Mouse (Mus musculus) midbrain, embryonic 14.5 days (tissue): ENCODE measurements at regions not wholly inside any gene's neighbourhood (a gene's known extent, or its start where the extent isn't known, plus 50 kb on each side); places are given as distances from the start of the nearest gene placed in this dataset.

Experiments used
- ATAC-seq: fragments of 200-750 bp; cut with Nextera tagmentation; 2 replicates; pipeline ENCODE4 v1.8.0; 2017; ENCODE audit warnings: moderate number of reproducible peaks, moderate library complexity; ENCODE audit not compliant: low FRiP score, low TSS enrichment
- DNase-seq: peaks from one replicate; pipeline ENCODE4 v3.0.0-alpha.2; 2015
- H3K27ac ChIP-seq: fragments of 300-500 bp; sonication (generic); replicated peaks from 2 replicates; pipeline ENCODE4 v1.5.1; 2014; ENCODE audit warnings: mild to moderate bottlenecking, low read depth, low read length, moderate library complexity
- H3K27me3 ChIP-seq: fragments of 300-500 bp; sonication (generic); 2 replicates; pipeline ENCODE4 v1.6.1; 2014; ENCODE audit warnings: low read length, control low read depth, mixed read lengths; ENCODE audit not compliant: control insufficient read depth, insufficient read depth
- H3K36me3 ChIP-seq: fragments of 300-500 bp; sonication (generic); 2 replicates; pipeline ENCODE4 v1.6.1; 2014; ENCODE audit warnings: low read length, control low read depth; ENCODE audit not compliant: control insufficient read depth, insufficient read depth
- H3K4me1 ChIP-seq: fragments of 300-500 bp; sonication (generic); 2 replicates; pipeline ENCODE4 v1.6.1; 2014; ENCODE audit warnings: mild to moderate bottlenecking, antibody characterized with exemption, low read length, control low read depth; ENCODE audit not compliant: control insufficient read depth, insufficient read depth
- H3K4me2 ChIP-seq: fragments of 300-500 bp; sonication (generic); 2 replicates; pipeline ENCODE4 v1.6.1; 2014; ENCODE audit warnings: mild to moderate bottlenecking, low read length, moderate library complexity
- H3K4me3 ChIP-seq: fragments of 300-500 bp; sonication (generic); replicated peaks from 2 replicates; pipeline ENCODE4 v1.5.1; 2014; ENCODE audit warnings: low read depth, low read length
- H3K9ac ChIP-seq: fragments of 300-500 bp; sonication (generic); replicated peaks from 2 replicates; pipeline ENCODE4 v1.6.1; 2014; ENCODE audit warnings: mild to moderate bottlenecking, low read length, moderate library complexity
- H3K9me3 ChIP-seq: fragments of 300-500 bp; sonication (generic); 2 replicates; pipeline ENCODE4 v1.6.1; 2016; ENCODE audit warnings: low read length, control low read depth, mixed read lengths; ENCODE audit not compliant: control insufficient read depth
- WGBS: fragments of 180-500 bp; shearing (Covaris S2); extraction: QIAGEN DNeasy Blood & Tissue Kit; methylation state at CpG from one replicate; pipeline ENCODE4 v1.1.7; 2014; 5-methylcytosine and 5-hydroxymethylcytosine counted together

DNA sequence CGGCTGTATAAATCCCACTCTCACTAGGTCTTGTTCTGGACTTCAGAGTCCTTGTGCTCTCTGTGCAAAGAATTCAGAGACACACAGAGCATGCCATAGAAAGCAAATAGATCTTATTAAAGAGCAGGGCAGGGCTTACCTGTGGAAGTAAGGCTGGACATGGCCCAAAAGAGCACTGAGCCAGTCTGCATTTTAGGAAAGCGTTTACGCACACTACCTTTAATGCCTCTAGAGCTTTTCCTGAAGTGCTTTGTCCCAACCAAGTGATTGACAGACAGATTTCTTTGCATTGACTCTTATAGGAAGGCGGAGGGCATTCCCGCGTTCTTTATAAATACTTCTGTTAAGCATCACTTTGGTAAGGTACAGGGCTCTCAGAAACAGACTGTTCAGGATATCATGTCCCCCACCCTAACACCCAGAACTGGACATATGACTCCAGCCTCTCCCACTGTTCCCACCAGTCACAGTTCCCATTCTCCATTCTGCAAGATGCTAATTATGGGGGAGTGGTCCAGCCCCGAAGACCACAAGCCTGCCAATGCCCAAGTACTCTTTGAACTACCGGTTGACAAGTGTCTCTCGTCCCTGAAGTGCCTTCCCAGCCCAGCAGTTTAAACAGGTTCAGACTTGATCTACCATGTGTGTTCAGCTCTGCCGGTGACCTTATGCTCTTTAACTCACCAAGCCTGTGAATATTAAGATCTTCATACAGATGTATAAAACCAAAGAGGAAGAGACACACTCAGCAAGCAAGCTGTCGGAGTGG lies 369.7 kb downstream of the Etnk1 start:
- H3K4me3 ChIP-seq, result no peak overlapping the region
- H3K36me3 ChIP-seq, result no peaks in the 10 kb centered on the region
- H3K9ac ChIP-seq, result no peak overlapping the region
- ATAC-seq (no peak), DNase-seq (no peak)
- H3K27ac ChIP-seq, result no peak overlapping the region
- 88% methylated on average over 11 of the region's 11 CpGs for WGBS
- H3K9me3 ChIP-seq, result no peaks in the 10 kb centered on the region
- no peaks in the 10 kb centered on the region for H3K27me3 ChIP-seq
- H3K4me2 ChIP-seq, result no peak overlapping the region
- no peaks in the 10 kb centered on the region for H3K4me1 ChIP-seq

DNA sequence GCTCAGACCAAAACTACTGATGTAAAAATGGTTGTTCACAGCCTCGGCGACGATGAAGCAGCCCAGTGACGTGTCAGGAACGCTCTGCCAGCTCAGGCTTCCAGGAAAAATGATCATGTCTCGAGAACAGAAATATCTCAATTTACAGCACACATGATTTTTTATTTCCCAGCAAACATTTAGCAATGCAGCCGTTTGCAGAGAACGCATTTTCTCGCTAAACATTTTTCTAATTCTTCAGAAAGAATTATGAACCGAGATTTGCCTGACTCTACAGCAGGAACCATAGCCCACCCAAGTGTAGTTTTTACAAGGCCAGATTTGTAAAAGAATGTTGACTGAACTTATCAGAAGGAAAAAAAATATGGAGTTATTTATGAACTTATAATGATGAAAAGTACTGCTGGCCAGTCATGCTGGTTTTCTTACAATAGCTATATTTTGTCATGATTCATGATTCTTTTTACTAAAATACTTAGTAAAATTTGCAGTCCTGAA lies 380.4 kb downstream of the Etnk1 start:
- DNase-seq, result no peak
- 92% methylated on average over 10 of the region's 10 CpGs for WGBS
- Histone ChIP-seq H3K4me3 (no peak overlapping the region), H3K27ac (no peak overlapping the region), H3K9ac (no peak overlapping the region), H3K9me3 (no peaks in the 10 kb centered on the region), H3K36me3 (no peaks in the 10 kb centered on the region), H3K4me1 (no peaks in the 10 kb centered on the region), H3K27me3 (no peaks in the 10 kb centered on the region), H3K4me2 (no peak overlapping the region)
- ATAC-seq, result no peak

DNA sequence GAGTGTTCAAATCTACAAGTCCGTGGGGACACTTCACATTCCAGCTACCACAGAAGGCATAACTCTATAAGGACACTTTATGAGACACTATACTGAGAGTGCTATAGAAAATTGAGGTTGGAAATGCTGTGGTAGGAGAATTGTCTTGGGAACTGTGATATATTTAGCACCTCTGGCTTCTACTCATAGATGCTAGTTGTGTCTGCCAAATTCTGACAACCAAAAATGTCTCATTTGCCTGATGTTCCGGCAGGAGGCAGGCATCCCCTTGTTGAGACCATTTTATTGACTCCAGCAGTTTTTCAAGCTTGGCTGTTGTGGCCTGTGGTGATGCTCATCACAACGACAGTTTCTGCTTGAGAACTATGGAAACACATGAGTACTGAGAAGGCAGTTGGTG lies 387.9 kb downstream of the Etnk1 start:
- Histone ChIP-seq H3K27me3 (no peaks in the 10 kb centered on the region), H3K4me2 (no peak overlapping the region), H3K27ac (no peak overlapping the region), H3K9me3 (no peaks in the 10 kb centered on the region), H3K4me1 (no peaks in the 10 kb centered on the region), H3K36me3 (no peaks in the 10 kb centered on the region), H3K9ac (no peak overlapping the region), H3K4me3 (no peak overlapping the region)
- DNase-seq (no peak), ATAC-seq (no peak)
- WGBS, result 88% methylated on average over 3 of the region's 3 CpGs

DNA sequence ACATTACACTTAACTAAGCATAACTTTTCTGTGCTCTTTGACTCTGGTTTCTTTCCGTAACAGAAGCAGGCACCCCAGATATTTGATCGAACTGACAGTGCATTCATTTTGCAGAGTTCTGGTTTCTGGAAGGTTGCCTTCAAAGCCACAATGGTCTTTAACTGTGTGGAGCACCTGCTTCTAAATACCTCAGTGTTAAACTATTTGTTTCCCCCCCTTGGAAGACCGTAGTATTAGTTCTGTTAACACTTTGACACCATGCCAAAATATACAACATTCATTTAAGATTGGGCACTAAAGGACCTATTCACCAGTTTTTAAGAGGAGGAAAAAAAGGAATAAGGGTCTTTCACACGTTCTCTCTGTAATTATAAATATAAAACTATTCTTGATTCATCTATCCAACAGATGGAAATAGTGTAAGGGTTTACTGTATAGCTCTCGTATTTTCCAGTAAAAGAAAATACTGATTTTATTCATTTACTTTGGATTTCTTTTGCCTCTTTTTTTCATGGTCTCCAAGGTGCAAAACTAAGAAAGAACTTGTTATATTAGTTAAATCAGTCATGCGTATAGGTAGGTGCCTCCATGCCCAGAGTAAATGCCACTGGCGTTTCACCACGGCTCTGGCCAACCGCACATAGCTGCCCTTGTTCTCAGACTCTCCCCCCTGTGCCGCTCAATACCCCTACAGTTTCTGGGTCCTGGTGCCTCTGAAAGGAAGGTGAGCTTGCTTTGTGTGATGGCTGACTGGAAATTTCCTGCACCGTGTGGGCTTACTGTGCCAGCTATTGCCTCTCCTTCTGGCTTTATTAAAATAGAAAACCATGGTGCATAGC lies 391.2 kb downstream of the Etnk1 start:
- 83% methylated on average over 11 of the region's 11 CpGs for WGBS
- H3K4me3 ChIP-seq, result no peak overlapping the region
- ATAC-seq (no peak), DNase-seq (no peak)
- H3K4me2 ChIP-seq, result no peak overlapping the region
- H3K27ac ChIP-seq, result no peak overlapping the region
- H3K27me3 ChIP-seq, result no peaks in the 10 kb centered on the region
- H3K9me3 ChIP-seq, result no peaks in the 10 kb centered on the region
- H3K9ac ChIP-seq, result no peak overlapping the region
- H3K4me1 ChIP-seq, result no peaks in the 10 kb centered on the region
- H3K36me3 ChIP-seq, result no peaks in the 10 kb centered on the region

DNA sequence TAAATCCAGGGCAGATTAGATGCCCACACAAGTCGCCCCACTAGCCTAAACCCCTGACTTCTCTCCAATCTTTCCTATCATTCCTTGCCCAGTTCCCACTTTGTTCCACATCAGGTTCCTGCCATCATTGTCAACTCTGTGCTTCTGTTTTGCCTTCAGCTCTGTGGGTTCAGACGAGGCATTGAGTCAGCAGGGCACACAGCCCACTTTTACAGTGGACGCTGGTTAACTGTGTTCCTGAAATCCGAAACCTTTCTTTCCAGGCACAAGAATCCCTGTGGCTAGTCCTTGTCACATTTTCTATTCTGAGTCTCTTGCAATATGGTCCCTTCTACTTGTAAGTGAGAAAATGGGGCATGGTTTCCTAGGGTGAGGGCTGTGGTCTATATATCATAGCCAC lies 392.3 kb downstream of the Etnk1 start:
- H3K4me2 ChIP-seq, result no peak overlapping the region
- H3K27me3 ChIP-seq, result no peaks in the 10 kb centered on the region
- no peak overlapping the region for H3K27ac ChIP-seq
- no peaks in the 10 kb centered on the region for H3K36me3 ChIP-seq
- H3K9ac ChIP-seq, result no peak overlapping the region
- DNase-seq (no peak), ATAC-seq (no peak)
- H3K4me3 ChIP-seq, result no peak overlapping the region
- 76% methylated on average over 4 of the region's 4 CpGs for WGBS
- no peaks in the 10 kb centered on the region for H3K9me3 ChIP-seq
- H3K4me1 ChIP-seq, result no peaks in the 10 kb centered on the region

DNA sequence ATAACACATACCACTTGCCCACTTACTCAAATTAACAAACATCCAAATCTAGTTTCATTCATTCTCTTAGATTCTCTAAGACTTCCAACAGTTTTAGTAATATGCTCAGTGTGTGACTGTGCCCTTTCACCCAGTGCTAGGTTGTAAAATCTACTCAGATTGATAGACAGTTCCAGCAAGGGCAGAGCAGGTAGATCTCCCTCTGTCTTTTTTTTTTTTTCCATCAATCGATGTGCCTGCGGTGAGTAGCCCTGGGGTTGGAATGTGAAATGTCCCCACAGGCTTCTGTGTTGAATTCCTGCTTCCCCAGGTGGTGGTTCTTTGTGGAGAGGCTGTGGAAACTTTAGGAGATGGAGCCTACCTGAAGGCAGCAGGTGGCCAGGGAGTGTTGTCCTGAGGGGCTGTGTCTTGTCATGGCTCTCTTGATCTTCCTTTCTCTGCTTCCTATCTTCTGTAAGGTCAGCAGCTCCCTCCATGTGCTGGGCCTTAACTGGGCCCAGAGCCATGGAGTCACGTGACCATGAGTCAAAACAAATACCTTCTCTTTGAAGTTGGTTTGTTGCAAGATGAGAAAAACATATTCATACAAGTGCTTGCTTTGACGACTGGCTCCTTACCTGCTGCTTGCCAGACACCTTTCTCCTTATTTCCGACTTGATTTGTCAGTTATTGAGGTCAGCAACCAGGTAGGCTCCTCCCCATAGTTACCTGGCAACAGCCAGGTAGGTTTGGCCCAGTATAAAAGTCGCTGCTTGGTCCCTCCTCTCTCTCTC lies 394.5 kb downstream of the Etnk1 start:
- H3K36me3 ChIP-seq, result no peaks in the 10 kb centered on the region
- 72% methylated on average over 6 of the region's 6 CpGs for WGBS
- no peak overlapping the region for H3K4me2 ChIP-seq
- no peak overlapping the region for H3K4me3 ChIP-seq
- DNase-seq (no peak), ATAC-seq (no peak)
- no peaks in the 10 kb centered on the region for H3K4me1 ChIP-seq
- H3K9me3 ChIP-seq, result no peaks in the 10 kb centered on the region
- H3K9ac ChIP-seq, result no peak overlapping the region
- H3K27ac ChIP-seq, result no peak overlapping the region
- no peaks in the 10 kb centered on the region for H3K27me3 ChIP-seq

DNA sequence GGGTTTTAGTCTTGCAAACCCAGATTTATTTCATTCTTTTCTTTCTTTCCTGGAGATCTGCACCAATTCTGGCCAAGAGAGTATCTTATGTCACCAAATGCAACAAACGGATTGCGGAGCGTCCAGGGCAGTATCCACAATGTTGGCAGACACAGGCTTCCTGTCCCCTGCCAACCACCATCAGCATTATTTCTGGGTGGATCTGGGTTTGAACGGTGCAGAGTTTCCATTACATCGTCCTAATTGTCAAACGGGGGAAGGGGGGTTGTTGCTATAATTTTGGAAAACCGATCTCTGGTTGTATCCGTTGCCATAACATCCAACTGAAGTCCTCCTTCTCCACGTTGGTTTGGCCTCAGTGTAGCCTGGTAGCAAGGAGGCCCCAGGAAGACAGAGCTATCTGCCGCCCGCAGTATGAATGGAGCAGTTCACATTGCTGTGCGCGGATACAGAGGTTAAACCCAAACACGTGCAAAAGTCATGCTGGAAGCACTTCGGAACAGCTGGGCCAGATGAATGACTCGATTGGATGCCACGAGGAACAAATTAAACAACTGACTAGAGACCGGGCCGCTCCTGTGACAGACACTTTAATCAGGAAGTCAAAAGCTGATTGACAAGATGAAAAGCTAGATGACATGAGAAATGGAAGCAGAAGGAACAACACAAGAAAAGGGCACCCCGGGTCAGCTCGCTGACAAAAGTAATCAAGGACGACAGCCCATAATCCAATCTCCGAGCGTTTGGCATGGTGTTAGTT lies 404.5 kb downstream of the Etnk1 start:
- DNase-seq (peak; percentile 18), ATAC-seq (no peak)
- Histone ChIP-seq H3K27ac (no peak overlapping the region), H3K4me1 (no peaks in the 10 kb centered on the region), H3K9ac (no peak overlapping the region), H3K9me3 (no peaks in the 10 kb centered on the region), H3K4me2 (no peak overlapping the region), H3K36me3 (no peaks in the 10 kb centered on the region), H3K4me3 (no peak overlapping the region), H3K27me3 (no peaks in the 10 kb centered on the region)
- 64% methylated on average over 24 of the region's 24 CpGs for WGBS

DNA sequence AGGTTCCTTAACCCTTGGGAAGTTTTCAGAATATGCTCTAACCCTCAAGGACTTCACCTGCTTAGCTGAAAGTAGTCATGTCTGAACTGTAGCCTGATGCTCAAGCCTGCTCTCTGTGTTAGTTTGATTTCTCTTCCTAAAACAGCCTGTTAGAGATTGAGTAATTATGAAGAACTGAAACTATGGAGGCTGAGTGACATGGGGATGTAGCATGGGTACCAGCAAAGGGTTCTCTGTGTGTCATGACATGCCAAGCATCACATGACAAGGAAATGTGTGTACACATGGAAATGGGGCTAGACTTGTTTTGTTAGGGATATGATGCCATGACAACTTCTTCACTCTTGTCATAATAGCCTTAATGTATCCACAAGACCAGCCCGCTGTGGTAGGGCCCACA lies 412.2 kb downstream of the Etnk1 start:
- Histone ChIP-seq H3K9ac (no peak overlapping the region), H3K4me3 (no peak overlapping the region), H3K9me3 (no peaks in the 10 kb centered on the region), H3K4me2 (no peak overlapping the region), H3K36me3 (no peaks in the 10 kb centered on the region), H3K4me1 (no peaks in the 10 kb centered on the region), H3K27me3 (no peaks in the 10 kb centered on the region), H3K27ac (no peak overlapping the region)
- no peak for ATAC-seq
- 94% methylated on average over 1 of the region's 1 CpGs for WGBS
- DNase-seq, result no peak
